Mouse (Mus musculus) left cerebral cortex, postnatal 25 days (tissue): ENCODE results near the gene Chd3. TPM values are rescaled to one million over a fixed set of nuclear protein-coding genes. Genes with fewer than 3 reads are reported as not detected.

ENCODE experiments used
- DNase-seq, 2 experiments: peaks; one replicate each; pipeline ENCODE4 v3.0.0; 2022; ENCODE audit warnings: low spot score in 2 of 2, mixed read lengths in 1 of 2
- intact Hi-C: fragments of 180-260 bp; cut with DNase I; formaldehyde crosslinking; loops from one replicate; pipeline ENCODE4 v1.15.1; 2025
- total RNA-seq, 2 experiments: library from RNA; stranded (reverse); gene quantifications; 2 replicates each; pipeline ENCODE4 v1.2.3; 2021

The Chd3 gene
- total RNA-seq, 2 experiments from 2014 or later: 449 to 474 TPM

GRCm38 (mm10) chr11:69298231-69298630 lies 71.0 kb downstream of the Chd3 start:
- intact Hi-C loops: loop anchor here (2.0 kb wide), 1 partner anchor 25 kb away; the partner anchor contains the start of genes Cntrob and Trappc1
- no peak for DNase-seq

GRCm38 (mm10) chr11:69297799-69298198 lies 71.4 kb downstream of the Chd3 start:
- intact Hi-C loops: loop anchor here (2.0 kb wide), 1 partner anchor 25 kb away; the partner anchor contains the start of genes Cntrob and Trappc1
- peak in 1 of 2 experiments; percentile 66 for DNase-seq

- DNase-seq: peak in 1 of 2 experiments; percentile 74
- intact Hi-C loops: no loop called here
Measured at GRCm38 (mm10) chr11:69295286-69295685, 73.9 kb downstream of the Chd3 start.

Other genes starting within 250 kb of the Chd3 start
- under 1 TPM; 0.39 to 0.48 TPM for gene Hes7, start 249.0 kb downstream of the Chd3 start, total RNA-seq
- gene 9130213A22Rik, start 246.8 kb downstream of the Chd3 start, total RNA-seq: 1 to 10 TPM in 1 of 2 experiments, under 1 TPM in 1; 0.44 to 1.1 TPM
- gene Aloxe3, start 243.5 kb downstream of the Chd3 start, total RNA-seq: 1 to 10 TPM; 3.1 to 6.4 TPM
- 1 to 10 TPM; 3.1 to 6.6 TPM for gene Alox12b, start 212.4 kb downstream of the Chd3 start, total RNA-seq
- gene Alox8, start 171.6 kb downstream of the Chd3 start, total RNA-seq: 1 to 10 TPM; 3.6 to 5.1 TPM
- under 1 TPM; 0.80 to 0.94 TPM for gene Gucy2e, start 132.4 kb downstream of the Chd3 start, total RNA-seq
- gene Cntrob, start 45.6 kb downstream of the Chd3 start, total RNA-seq: 10 to 100 TPM; 14.2 to 18.3 TPM
- 10 to 100 TPM; 59.0 to 60.5 TPM for gene Trappc1, start 45.4 kb downstream of the Chd3 start, total RNA-seq
- 10 to 100 TPM; 67.1 to 68.0 TPM for gene Kcnab3, start 43.1 kb downstream of the Chd3 start, total RNA-seq
- 100 to 1,000 TPM; 141 to 143 TPM for gene Rnf227, start 28.9 kb downstream of the Chd3 start, total RNA-seq
- 100 to 1,000 TPM; 105 to 109 TPM for gene Naa38, start 26.1 kb upstream of the Chd3 start, total RNA-seq
- gene Cyb5d1, start 26.2 kb upstream of the Chd3 start, total RNA-seq: 10 to 100 TPM; 35.9 to 41.3 TPM
- 1 to 10 TPM; 3.6 to 3.8 TPM for gene Tmem88, start 28.8 kb upstream of the Chd3 start, total RNA-seq
- gene Kdm6b, start 44.3 kb upstream of the Chd3 start, total RNA-seq: 10 to 100 TPM; 23.3 to 25.3 TPM
- gene Dnah2, start 179.7 kb upstream of the Chd3 start, total RNA-seq: 1 to 10 TPM; 3.0 to 3.6 TPM
- gene Efnb3, start 190.8 kb upstream of the Chd3 start, total RNA-seq: 10 to 100 TPM; 57.5 to 60.4 TPM
- gene Wrap53, start 210.8 kb upstream of the Chd3 start, total RNA-seq: 10 to 100 TPM; 10.1 to 10.4 TPM
- 10 to 100 TPM; 18.7 to 21.1 TPM for gene Trp53, start 211.0 kb upstream of the Chd3 start, total RNA-seq
- gene Atp1b2, start 236.5 kb upstream of the Chd3 start, total RNA-seq: 100 to 1,000 TPM; 403 to 438 TPM
- gene Shbg, start 248.5 kb upstream of the Chd3 start, total RNA-seq: not detected